Mouse (Mus musculus) spleen, adult 2 months (tissue): ENCODE results near the gene AU040320.

Experiments
- CTCF ChIP-seq: fragments of 200-500 bp; IDR thresholded peaks from 2 replicates; pipeline ENCODE4 v1.5.1; 2011; ENCODE audit warnings: mild to moderate bottlenecking, inconsistent platforms; ENCODE audit not compliant: insufficient read depth, insufficient read length, insufficient replicate concordance; ENCODE audit errors: extremely low read depth
- POLR2A ChIP-seq: fragments of 200-500 bp; IDR thresholded peaks from 2 replicates; pipeline ENCODE4 v1.6.1; 2011; ENCODE audit warnings: low read depth, low read length, inconsistent platforms

- peak; percentile 68; the same call in 1 of the 2 replicates for TF ChIP-seq CTCF
- no peak for TF ChIP-seq POLR2A
Measured at GRCm38 (mm10) chr4:126741448-126741847, 11.9 kb upstream of the AU040320 start.
